Mouse (Mus musculus): ENCODE measurements around the gene Tmem91.

DNA sequence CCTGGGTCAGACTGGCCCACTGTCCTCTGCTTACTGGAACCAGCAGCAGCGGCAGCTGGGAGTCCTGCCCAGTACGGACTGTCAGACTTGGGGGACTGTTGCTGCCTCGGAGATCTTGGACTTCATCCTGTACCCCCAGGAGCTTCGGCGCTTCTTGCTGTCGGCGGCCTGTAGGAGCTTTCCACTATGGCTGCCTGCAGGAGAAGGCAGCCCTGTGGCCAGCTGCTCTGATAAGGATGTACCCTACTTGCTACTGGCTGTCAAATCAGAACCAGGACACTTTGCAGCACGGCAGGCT lies 46.7 kb downstream of the Tmem91 start:
- no peak for TF ChIP-seq CTCF (IDR thresholded peaks at IDR 0.05; ENCODE audit: borderline replicate concordance, insufficient read depth, low read length)
- no peak for TF ChIP-seq POLR2A (IDR thresholded peaks at IDR 0.05; ENCODE audit: low read depth, low read length)

Measured in embryonic fibroblast, embryonic 13.5 days (primary cell).